ENCODE assay signal across 28 mouse cellular contexts in genomic region chr3:56681031-56681430, GRCm38 (mm10).
"Had no signal": no experiment of that assay in that cellular context is flagged by ENCODE, and none has a peak within 500 bp of the region (broad histone marks: within the 10 kb centered on the region; RNA-seq: fewer than 3 reads in every experiment).

No protein-coding gene starts in this region.

- DNase-seq: gastrocnemius, adult 2 months; gastrocnemius, postnatal 10 days; gastrocnemius, postnatal 25 days; heart, adult 11 months; heart, adult 2 months; heart, postnatal 14 days; heart, postnatal 36 days; kidney, adult 11 months; kidney, adult 2 months; kidney, adult 9 months; kidney, postnatal 14 days; kidney, postnatal 36 days; liver; liver, embryonic 13.5 days had no signal

- H3K9me3 ChIP-seq: heart, embryonic 13.5 days; heart, embryonic 15.5 days; hindbrain, embryonic 13.5 days; hindbrain, embryonic 15.5 days; kidney, embryonic 15.5 days; limb, embryonic 10.5 days; limb, embryonic 12.5 days; liver, embryonic 13.5 days; liver, embryonic 15.5 days had no signal

- H3K4me1 ChIP-seq: heart, embryonic 13.5 days; heart, embryonic 15.5 days; hindbrain, embryonic 13.5 days; hindbrain, embryonic 15.5 days; kidney, embryonic 15.5 days; limb, embryonic 10.5 days; limb, embryonic 12.5 days; liver, embryonic 13.5 days; liver, embryonic 15.5 days had no signal

- H3K4me2 ChIP-seq: heart, embryonic 11.5 days; heart, embryonic 13.5 days; heart, embryonic 15.5 days; hindbrain, embryonic 13.5 days; hindbrain, embryonic 15.5 days; kidney, embryonic 15.5 days; limb, embryonic 12.5 days; liver, embryonic 11.5 days; liver, embryonic 13.5 days; liver, embryonic 15.5 days had no signal

- ATAC-seq: hindbrain, postnatal 0 days; intestine, embryonic 16.5 days had no signal

- H3K27me3 ChIP-seq: heart, embryonic 13.5 days; heart, embryonic 15.5 days; hindbrain, embryonic 13.5 days; hindbrain, embryonic 15.5 days; kidney, embryonic 15.5 days; limb, embryonic 12.5 days; liver, embryonic 13.5 days; liver, embryonic 15.5 days had no signal

- H3K36me3 ChIP-seq: heart, embryonic 13.5 days; heart, embryonic 15.5 days; hindbrain, embryonic 13.5 days; hindbrain, embryonic 15.5 days; kidney, embryonic 15.5 days; limb, embryonic 10.5 days; limb, embryonic 12.5 days; liver, embryonic 13.5 days; liver, embryonic 15.5 days had no signal

- H3K4me3 ChIP-seq: gastrocnemius, adult 2 months; heart, adult 2 months; heart, embryonic 13.5 days; heart, embryonic 15.5 days; hindbrain, embryonic 13.5 days; hindbrain, embryonic 15.5 days; kidney, embryonic 15.5 days; left cerebral cortex, adult 2 months; limb, embryonic 10.5 days; limb, embryonic 12.5 days; liver, embryonic 13.5 days; liver, embryonic 15.5 days had no signal

- H3K27ac ChIP-seq: gastrocnemius, adult 2 months; heart, adult 2 months; heart, embryonic 13.5 days; heart, embryonic 15.5 days; hindbrain, embryonic 13.5 days; hindbrain, embryonic 15.5 days; hindbrain, postnatal 0 days; kidney, embryonic 15.5 days; kidney, postnatal 0 days; left cerebral cortex, adult 2 months; limb, embryonic 10.5 days; limb, embryonic 12.5 days; liver, embryonic 13.5 days; liver, embryonic 15.5 days had no signal

- H3K9ac ChIP-seq: heart, embryonic 13.5 days; heart, embryonic 15.5 days; hindbrain, embryonic 13.5 days; hindbrain, embryonic 15.5 days; kidney, embryonic 15.5 days; limb, embryonic 12.5 days; liver, embryonic 13.5 days; liver, embryonic 15.5 days had no signal
